Mouse (Mus musculus) left cerebral cortex, postnatal 4 days (tissue): Measurements from ENCODE around the gene Fcna. TPM values are rescaled to one million over a fixed set of nuclear protein-coding genes. Genes with fewer than 3 reads are reported as not detected.

ENCODE experiments used
- DNase-seq: peaks from one replicate; pipeline ENCODE4 v3.0.0-alpha.2; 2022
- intact Hi-C: fragments of 180-260 bp; cut with DNase I; formaldehyde crosslinking; loops from one replicate; pipeline ENCODE4 v1.15.1; 2025
- total RNA-seq, 2 experiments: library from RNA; stranded (reverse); gene quantifications; 2 replicates each; pipeline ENCODE4 v1.2.3; 2021

Gene Fcna
- total RNA-seq, 2 experiments from 2014 or later = 1.0 to 1.6 TPM

GRCm38 (mm10) chr2:25579737-25580460 is 47.9 kb downstream of the Fcna start:
- peak; percentile 55 for DNase-seq
- intact Hi-C loops = no loop called here

- intact Hi-C loops = no loop called here
- DNase-seq = no peak
Observed at GRCm38 (mm10) chr2:25578796-25579736, 48.8 kb downstream of the Fcna start.

- intact Hi-C loops = no loop called here
Observed at GRCm38 (mm10) chr2:25577951-25578795, 49.7 kb downstream of the Fcna start.

GRCm38 (mm10) chr2:25576965-25577891 is 50.6 kb downstream of the Fcna start:
- DNase-seq = peak; percentile 23

More at GRCm38 (mm10) chr2:25577951-25578795, 49.7 kb downstream of the Fcna start:
- DNase-seq = peak; percentile 47

GRCm38 (mm10) chr2:25576028-25576850 is 51.6 kb downstream of the Fcna start:
- DNase-seq = no peak
- intact Hi-C loops = no loop called here

More at GRCm38 (mm10) chr2:25576965-25577891, 50.6 kb downstream of the Fcna start:
- intact Hi-C loops = no loop called here

GRCm38 (mm10) chr2:25575432-25576027 is 52.3 kb downstream of the Fcna start:
- DNase-seq = peak; percentile 51

More at GRCm38 (mm10) chr2:25575432-25576027, 52.3 kb downstream of the Fcna start:
- intact Hi-C loops = no loop called here

Other genes with a start within 250 kb of the Fcna start
- 1 to 10 TPM; 6.8 to 7.2 TPM for gene Entpd2, start 232.2 kb downstream of the Fcna start, total RNA-seq
- gene Npdc1, start 228.7 kb downstream of the Fcna start, total RNA-seq = 100 to 1,000 TPM; 478 to 490 TPM
- gene Fut7, start 204.8 kb downstream of the Fcna start, total RNA-seq = under 1 TPM in 1 of 2 experiments, not detected in 1; 0.16 TPM
- 10 to 100 TPM; 78.4 to 99.2 TPM for gene Abca2, start 199.3 kb downstream of the Fcna start, total RNA-seq
- under 1 TPM in 1 of 2 experiments, not detected in 1; 0.52 TPM for gene Clic3, start 171.2 kb downstream of the Fcna start, total RNA-seq
- gene Paxx, start 166.9 kb downstream of the Fcna start, total RNA-seq = 10 to 100 TPM; 83.1 to 92.4 TPM
- 100 to 1,000 TPM; 665 to 881 TPM for gene Ptgds, start 158.0 kb downstream of the Fcna start, total RNA-seq
- not detected for gene Lcn12, start 134.1 kb downstream of the Fcna start, total RNA-seq
- 100 to 1,000 TPM; 117 TPM for gene Fbxw5, start 127.3 kb downstream of the Fcna start, total RNA-seq
- 1 to 10 TPM in 1 of 2 experiments, under 1 TPM in 1; 0.98 to 1.3 TPM for gene C8g, start 126.3 kb downstream of the Fcna start, total RNA-seq
- gene Traf2, start 81.1 kb downstream of the Fcna start, total RNA-seq = 1 to 10 TPM; 7.5 to 8.6 TPM
- 100 to 1,000 TPM; 154 to 155 TPM for gene Edf1, start 70.2 kb downstream of the Fcna start, total RNA-seq
- gene Mamdc4, start 53.2 kb downstream of the Fcna start, total RNA-seq = 1 to 10 TPM; 1.8 to 2.9 TPM
- gene Phpt1, start 52.8 kb downstream of the Fcna start, total RNA-seq = 10 to 100 TPM; 77.1 to 79.5 TPM
- 10 to 100 TPM; 49.0 to 59.4 TPM for gene Ajm1, start 46.3 kb downstream of the Fcna start, total RNA-seq
- 10 to 100 TPM; 85.9 to 87.1 TPM for gene Rabl6, start 19.5 kb downstream of the Fcna start, total RNA-seq
- not detected for gene Ccdc183, start 10.4 kb downstream of the Fcna start, total RNA-seq
- 10 to 100 TPM; 21.7 to 27.1 TPM for gene Tmem141, start 6.0 kb downstream of the Fcna start, total RNA-seq
- gene Lcn8, start 25.1 kb upstream of the Fcna start, total RNA-seq = not detected
- gene Lcn5, start 29.9 kb upstream of the Fcna start, total RNA-seq = not detected
- not detected for gene Lcn6, start 48.8 kb upstream of the Fcna start, total RNA-seq
- not detected for gene Lcn10, start 54.7 kb upstream of the Fcna start, total RNA-seq
- not detected for gene Obp2a, start 72.0 kb upstream of the Fcna start, total RNA-seq
- gene Bmyc, start 78.7 kb upstream of the Fcna start, total RNA-seq = 10 to 100 TPM; 75.2 to 76.6 TPM
- gene Obp2b, start 109.0 kb upstream of the Fcna start, total RNA-seq = not detected
- gene Lcn3, start 137.5 kb upstream of the Fcna start, total RNA-seq = not detected
- not detected for gene Lcn11, start 149.0 kb upstream of the Fcna start, total RNA-seq
- not detected for gene Gm13539, start 154.2 kb upstream of the Fcna start, total RNA-seq
- not detected for gene Glt6d1, start 187.8 kb upstream of the Fcna start, total RNA-seq
- gene Lcn9, start 195.1 kb upstream of the Fcna start, total RNA-seq = not detected
- not detected for gene Sohlh1, start 219.2 kb upstream of the Fcna start, total RNA-seq
- 10 to 100 TPM; 62.7 to 81.2 TPM for gene Kcnt1, start 235.7 kb upstream of the Fcna start, total RNA-seq